Mouse (Mus musculus) embryonic facial prominence, embryonic 11.5 days (tissue): ENCODE measurements at regions not wholly inside any gene's neighbourhood (a gene's known extent, or its start where the extent isn't known, plus 50 kb on each side); places are given as distances from the start of the nearest gene placed in this dataset.

Source experiments
- ATAC-seq: fragments of 200-750 bp; cut with Nextera tagmentation; replicated peaks from 2 replicates; pipeline ENCODE4 v1.8.0; 2017; ENCODE audit warnings: low read depth; ENCODE audit not compliant: insufficient number of reproducible peaks, low FRiP score, low TSS enrichment
- DNase-seq: peaks from one replicate; pipeline ENCODE4 v3.0.0-alpha.2; 2015; ENCODE audit warnings: low spot score
- H3K27ac ChIP-seq: fragments of 300-500 bp; sonication (generic); replicated peaks from 2 replicates; pipeline ENCODE4 v1.5.1; 2014; ENCODE audit warnings: mild to moderate bottlenecking, low read depth, low read length, control low read depth
- H3K27me3 ChIP-seq: fragments of 300-500 bp; sonication (generic); 2 replicates; pipeline ENCODE4 v1.6.1; 2014; ENCODE audit warnings: mild to moderate bottlenecking, low read length, moderate library complexity, mixed read lengths; ENCODE audit not compliant: control insufficient read depth, insufficient read depth
- H3K36me3 ChIP-seq: fragments of 300-500 bp; sonication (generic); replicated peaks from 2 replicates; pipeline ENCODE4 v1.6.1; 2014; ENCODE audit warnings: low read depth, mild to moderate bottlenecking, low read length, moderate library complexity, mixed read lengths; ENCODE audit not compliant: control insufficient read depth, insufficient read depth
- H3K4me1 ChIP-seq: fragments of 300-500 bp; sonication (generic); 2 replicates; pipeline ENCODE4 v1.6.1; 2014; ENCODE audit warnings: low read length, mixed read lengths; ENCODE audit not compliant: control insufficient read depth, insufficient read depth
- H3K4me2 ChIP-seq: fragments of 300-500 bp; sonication (generic); 2 replicates; pipeline ENCODE4 v1.6.1; 2014; ENCODE audit warnings: low read depth, mild to moderate bottlenecking, control low read depth, low read length, moderate library complexity
- H3K4me3 ChIP-seq: fragments of 300-500 bp; sonication (generic); 2 replicates; pipeline ENCODE4 v1.5.1; 2014; ENCODE audit warnings: low read depth, low read length, control low read depth
- H3K9ac ChIP-seq: fragments of 300-500 bp; sonication (generic); replicated peaks from 2 replicates; pipeline ENCODE4 v1.6.1; 2014; ENCODE audit warnings: mild to moderate bottlenecking, control low read depth, low read length
- H3K9me3 ChIP-seq: fragments of 300-500 bp; sonication (generic); replicated peaks from 2 replicates; pipeline ENCODE4 v1.6.1; 2016; ENCODE audit warnings: mild to moderate bottlenecking, low read length, inconsistent platforms, mixed read lengths; ENCODE audit not compliant: control insufficient read depth
- WGBS: fragments of 180-500 bp; shearing (Covaris S2); extraction: QIAGEN DNeasy Blood & Tissue Kit; methylation state at CpG from one replicate; pipeline ENCODE4 v1.1.7; 2014; 5-methylcytosine and 5-hydroxymethylcytosine counted together

DNA sequence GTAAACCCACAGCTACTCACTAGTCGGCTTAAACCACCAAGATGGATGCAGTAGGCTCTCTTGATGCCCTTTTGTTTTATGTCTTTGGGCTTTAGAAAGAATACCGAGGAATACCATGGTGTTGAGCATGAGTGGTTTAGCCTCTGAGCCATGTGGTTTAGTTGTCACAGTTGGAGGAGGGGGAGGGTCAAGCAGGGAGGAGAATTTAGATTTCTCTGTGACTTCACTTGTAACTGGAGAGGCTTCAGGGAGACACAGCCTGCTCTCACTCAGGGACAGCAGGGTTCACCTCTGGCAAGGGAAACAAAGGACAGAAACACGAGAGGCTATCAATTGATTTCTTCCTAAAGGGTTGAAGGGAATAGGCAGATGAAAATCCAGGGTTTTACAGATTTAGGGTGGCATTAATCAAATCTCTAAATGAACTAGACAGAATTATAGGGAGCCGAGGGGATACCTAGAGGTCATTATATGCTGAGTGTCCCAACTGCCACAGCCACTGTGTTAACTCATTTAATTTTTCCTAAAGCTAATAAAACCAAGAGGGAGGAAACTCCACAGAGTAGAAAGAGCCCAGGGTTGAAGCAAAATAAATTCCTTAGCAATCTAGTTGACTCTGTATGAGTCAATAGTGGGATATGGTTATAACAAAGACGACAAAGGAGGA is 2113.7 kb upstream of the 5930422O12Rik start:
- ATAC-seq = 0 out of 2 replicates have a peak, but pooled peaks have one; percentile 34
- H3K4me1 ChIP-seq = peaks cover 2% of the 10 kb centered on the region; the same call in 1 of the 2 replicates

DNA sequence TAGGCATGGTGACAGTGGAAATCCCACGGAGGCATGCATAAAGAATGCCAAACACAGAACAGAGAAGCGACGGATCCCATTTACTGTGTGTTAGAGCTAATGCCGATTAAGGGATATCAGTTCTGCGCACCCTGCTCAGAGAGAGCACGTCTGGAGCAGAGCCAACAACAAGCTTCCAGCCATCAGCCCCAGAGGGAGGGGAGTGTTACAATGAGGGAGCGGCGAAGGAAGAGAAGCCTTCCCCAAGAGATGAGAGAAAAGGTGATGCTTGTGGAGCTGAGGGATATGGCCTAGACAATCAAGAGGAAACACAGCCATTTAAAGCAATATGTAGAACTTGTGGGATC is 2113.2 kb upstream of the 5930422O12Rik start:
- H3K27me3 ChIP-seq = no peaks in the 10 kb centered on the region
- H3K9me3 ChIP-seq = no peaks in the 10 kb centered on the region
- no peak overlapping the region for H3K27ac ChIP-seq
- H3K4me1 ChIP-seq = peaks cover 2% of the 10 kb centered on the region; the same call in 1 of the 2 replicates
- no peaks in the 10 kb centered on the region for H3K36me3 ChIP-seq
- H3K4me3 ChIP-seq = no peak overlapping the region
- 59% methylated on average over 8 of the region's 8 CpGs for WGBS
- ATAC-seq (peak; percentile 76), DNase-seq (peak; percentile 5)
- H3K9ac ChIP-seq = no peak overlapping the region
- no peak overlapping the region for H3K4me2 ChIP-seq

More for the DNA sequence above, 2113.7 kb upstream of the 5930422O12Rik start:
- no peak overlapping the region for H3K27ac ChIP-seq
- DNase-seq = peak; percentile 29
- WGBS = 48% methylated on average over 5 of the region's 5 CpGs
- H3K27me3 ChIP-seq = no peaks in the 10 kb centered on the region
- H3K9ac ChIP-seq = no peak overlapping the region
- H3K4me2 ChIP-seq = no peak overlapping the region
- H3K4me3 ChIP-seq = no peak overlapping the region
- H3K36me3 ChIP-seq = no peaks in the 10 kb centered on the region
- H3K9me3 ChIP-seq = no peaks in the 10 kb centered on the region

DNA sequence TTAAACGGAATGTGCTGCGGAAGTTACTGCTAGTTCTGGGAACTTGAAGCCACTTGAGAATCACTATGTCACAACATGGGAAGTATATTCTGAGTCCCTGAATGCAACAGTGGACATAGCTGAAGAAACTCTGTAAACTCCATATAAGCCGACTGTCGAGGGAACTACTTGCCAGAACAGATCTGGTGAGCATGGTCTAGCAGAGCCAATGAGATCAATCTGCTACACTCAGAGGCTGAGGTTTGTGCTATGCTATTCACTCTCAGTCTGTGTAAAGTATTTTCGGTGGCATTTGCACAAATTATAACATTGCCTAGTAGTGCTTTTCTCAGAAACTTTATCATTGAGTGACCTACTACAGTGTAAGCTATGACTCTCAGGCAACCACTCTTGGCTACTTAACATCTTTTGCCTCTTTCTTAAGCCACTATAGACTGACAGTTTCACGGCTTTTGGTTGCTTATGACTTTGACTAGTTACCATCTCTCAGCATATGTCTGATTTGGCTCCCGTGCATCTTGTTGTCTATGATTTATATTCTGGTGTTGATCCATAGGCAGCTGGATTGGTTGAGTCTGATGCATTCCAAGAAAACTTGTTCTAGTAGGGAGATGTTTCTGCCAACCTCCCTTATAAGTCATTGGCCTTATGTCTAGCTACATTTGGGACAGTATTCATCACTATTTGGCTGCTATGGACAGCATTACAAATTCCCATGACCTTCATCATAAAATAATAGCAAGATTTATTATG is 2094.8 kb upstream of the 5930422O12Rik start:
- no peak overlapping the region for H3K27ac ChIP-seq
- H3K9me3 ChIP-seq = no peaks in the 10 kb centered on the region
- no peak for ATAC-seq
- H3K4me3 ChIP-seq = no peak overlapping the region
- H3K36me3 ChIP-seq = no peaks in the 10 kb centered on the region
- 92% methylated on average over 7 of the region's 7 CpGs for WGBS
- no peaks in the 10 kb centered on the region for H3K27me3 ChIP-seq
- DNase-seq = no peak
- H3K4me1 ChIP-seq = no peaks in the 10 kb centered on the region
- no peak overlapping the region for H3K9ac ChIP-seq
- no peak overlapping the region for H3K4me2 ChIP-seq

DNA sequence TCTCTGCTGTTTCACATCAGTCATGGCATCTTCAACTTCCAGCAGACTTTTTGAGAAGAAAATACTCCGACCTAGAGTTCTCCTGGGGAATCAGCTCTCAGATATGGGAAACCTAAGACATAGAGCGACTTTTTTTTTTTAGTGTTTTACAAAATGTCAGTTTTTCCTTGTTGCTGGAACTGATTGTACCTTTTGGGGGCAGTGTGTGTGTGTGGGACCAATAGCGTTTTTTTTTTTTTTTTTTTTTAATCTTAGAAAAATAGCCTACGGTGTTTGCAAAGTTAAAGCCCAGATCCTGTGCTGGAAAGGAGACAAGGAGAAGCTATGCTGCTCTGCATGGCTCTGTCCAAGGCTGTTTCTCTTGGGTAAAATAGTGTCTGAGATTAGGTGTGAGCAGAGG is 2080.0 kb upstream of the 5930422O12Rik start:
- no peaks in the 10 kb centered on the region for H3K9me3 ChIP-seq
- DNase-seq (no peak), ATAC-seq (no peak)
- H3K4me3 ChIP-seq = no peak overlapping the region
- H3K9ac ChIP-seq = no peak overlapping the region
- H3K4me2 ChIP-seq = no peak overlapping the region
- H3K27me3 ChIP-seq = no peaks in the 10 kb centered on the region
- no peaks in the 10 kb centered on the region for H3K4me1 ChIP-seq
- H3K27ac ChIP-seq = no peak overlapping the region
- 59% methylated on average over 4 of the region's 4 CpGs for WGBS
- no peaks in the 10 kb centered on the region for H3K36me3 ChIP-seq

DNA sequence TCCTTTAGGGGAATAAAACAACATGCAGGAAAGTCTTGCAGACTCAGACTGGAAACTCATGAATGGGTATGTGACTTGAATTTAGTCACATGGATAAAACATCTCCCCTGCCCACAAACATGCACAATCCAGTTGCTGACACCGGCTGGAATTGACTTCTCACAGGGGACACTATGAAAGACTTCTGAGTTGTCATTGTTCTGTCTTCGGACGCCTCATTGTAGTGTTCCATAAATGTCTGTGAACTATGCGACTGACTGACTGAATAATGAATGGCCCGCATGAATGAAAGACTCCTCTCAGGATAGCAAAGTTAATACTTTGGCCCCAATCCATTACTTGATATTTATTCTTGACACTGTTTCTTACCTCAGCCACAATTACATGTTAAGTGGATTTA is 2058.9 kb upstream of the 5930422O12Rik start:
- Histone ChIP-seq H3K9ac (no peak overlapping the region), H3K27ac (no peak overlapping the region), H3K36me3 (no peaks in the 10 kb centered on the region), H3K27me3 (no peaks in the 10 kb centered on the region), H3K4me3 (no peak overlapping the region), H3K4me2 (no peak overlapping the region), H3K9me3 (no peaks in the 10 kb centered on the region), H3K4me1 (no peaks in the 10 kb centered on the region)
- WGBS = 71% methylated on average over 5 of the region's 5 CpGs
- DNase-seq (no peak), ATAC-seq (no peak)

DNA sequence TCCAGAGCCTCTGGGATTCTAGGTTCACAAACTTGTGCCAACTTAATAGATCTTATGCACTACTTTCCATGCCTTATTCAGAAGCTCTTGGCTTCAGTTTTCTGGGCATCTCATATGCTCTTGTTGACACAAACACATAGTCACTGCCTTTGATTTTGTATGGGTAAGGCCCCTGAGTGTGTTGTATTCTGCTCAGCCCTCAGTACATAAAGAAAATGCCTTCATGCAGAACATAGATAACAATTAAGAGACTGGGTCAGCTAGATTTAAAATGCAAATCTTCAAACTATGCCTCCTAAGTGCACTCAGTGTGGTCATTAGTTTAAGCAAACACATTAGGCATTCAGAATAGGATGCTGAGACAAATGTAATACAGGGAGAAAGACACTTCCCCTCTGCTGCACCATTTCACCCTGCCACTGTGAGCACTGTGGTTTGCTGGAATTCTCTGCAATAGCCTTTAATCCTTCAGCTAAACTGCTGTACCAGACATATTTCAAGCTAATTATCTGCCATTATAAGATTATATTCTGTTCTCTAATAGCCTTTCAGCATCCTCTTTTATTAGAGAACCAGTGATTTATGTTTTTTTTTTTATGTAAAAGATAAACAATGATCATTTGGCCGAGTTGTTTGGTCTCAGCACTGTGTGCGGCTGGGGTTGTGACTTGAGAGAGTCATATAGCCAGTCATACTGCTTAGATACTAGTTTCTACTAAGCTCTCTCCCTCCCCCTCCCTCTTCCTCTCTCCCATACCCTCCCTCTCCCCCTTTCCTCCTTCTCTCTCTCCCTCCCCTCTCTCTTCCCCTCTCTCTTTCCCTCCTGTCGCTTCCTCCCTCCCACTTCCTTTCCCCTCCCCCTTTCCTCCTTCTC is 2058.1 kb upstream of the 5930422O12Rik start:
- 43% methylated on average over 3 of the region's 3 CpGs for WGBS

DNA sequence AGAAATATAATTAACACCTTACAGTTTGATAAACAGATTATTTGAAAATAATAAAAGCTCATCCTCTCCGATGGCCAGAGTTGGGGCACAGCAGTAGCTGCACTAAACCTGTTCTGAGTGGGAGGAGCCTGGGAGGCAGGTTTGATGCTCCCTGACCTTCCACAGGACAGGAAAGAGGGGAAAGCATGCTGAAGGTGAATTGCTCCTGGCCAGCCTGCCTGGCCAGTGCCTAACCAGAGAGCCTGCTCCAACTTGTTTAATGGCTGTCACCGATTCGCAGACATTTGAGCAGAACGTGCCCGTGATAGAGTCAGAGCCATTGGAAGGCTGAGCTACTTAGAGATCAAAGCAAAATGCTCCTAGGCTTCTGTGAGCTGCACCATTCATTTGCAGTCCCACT is 2056.9 kb upstream of the 5930422O12Rik start:
- 75% methylated on average over 5 of the region's 5 CpGs for WGBS

More for the DNA sequence above, 2058.1 kb upstream of the 5930422O12Rik start:
- DNase-seq = peak; percentile 20
- Histone ChIP-seq H3K4me3 (no peak overlapping the region), H3K4me2 (no peak overlapping the region), H3K9me3 (no peaks in the 10 kb centered on the region), H3K27me3 (no peaks in the 10 kb centered on the region), H3K4me1 (no peaks in the 10 kb centered on the region), H3K9ac (no peak overlapping the region), H3K27ac (no peak overlapping the region), H3K36me3 (no peaks in the 10 kb centered on the region)
- ATAC-seq = no peak

More for the DNA sequence above, 2056.9 kb upstream of the 5930422O12Rik start:
- Histone ChIP-seq H3K27me3 (no peaks in the 10 kb centered on the region), H3K4me3 (no peak overlapping the region), H3K36me3 (no peaks in the 10 kb centered on the region), H3K9me3 (no peaks in the 10 kb centered on the region), H3K9ac (no peak overlapping the region), H3K4me2 (no peak overlapping the region), H3K27ac (no peak overlapping the region), H3K4me1 (no peaks in the 10 kb centered on the region)
- no peak for ATAC-seq
- no peak for DNase-seq
